Mouse (Mus musculus) spleen, adult 2 months (tissue): Measurements from ENCODE around the gene Auts2.

ENCODE experiments used
- CTCF ChIP-seq: fragments of 200-500 bp; IDR thresholded peaks from 2 replicates; pipeline ENCODE4 v1.5.1; 2011; ENCODE audit warnings: mild to moderate bottlenecking, inconsistent platforms; ENCODE audit not compliant: insufficient read depth, insufficient read length, insufficient replicate concordance; ENCODE audit errors: extremely low read depth
- POLR2A ChIP-seq: fragments of 200-500 bp; IDR thresholded peaks from 2 replicates; pipeline ENCODE4 v1.6.1; 2011; ENCODE audit warnings: low read depth, low read length, inconsistent platforms

- TF ChIP-seq POLR2A (no peak), CTCF (no peak)
Observed at GRCm38 (mm10) chr5:131703729-131704128, 839.4 kb downstream of the Auts2 start.
